Mouse (Mus musculus) hindbrain, embryonic 11.5 days (tissue): ENCODE data around the gene Pip5kl1. TPM values are rescaled to one million over a fixed set of nuclear protein-coding genes. Genes with fewer than 3 reads are reported as not detected.

Experiments used
- ATAC-seq: fragments of 200-750 bp; cut with Nextera tagmentation; 2 replicates; pipeline ENCODE4 v1.8.0; 2017; ENCODE audit warnings: mild to moderate bottlenecking, moderate TSS enrichment, moderate library complexity; ENCODE audit not compliant: low FRiP score
- DNase-seq: peaks from one replicate; pipeline ENCODE4 v3.0.0-alpha.2; 2015; ENCODE audit warnings: low spot score
- H3K27ac ChIP-seq: fragments of 300-500 bp; sonication (generic); 2 replicates; pipeline ENCODE4 v1.5.1; 2014; ENCODE audit warnings: mild to moderate bottlenecking, low read depth, low read length
- H3K27me3 ChIP-seq: fragments of 300-500 bp; sonication (generic); 2 replicates; pipeline ENCODE4 v1.6.1; 2014; ENCODE audit warnings: mild to moderate bottlenecking, low read length, moderate library complexity, mixed read lengths; ENCODE audit not compliant: control insufficient read depth, insufficient read depth
- H3K36me3 ChIP-seq: fragments of 300-500 bp; sonication (generic); 2 replicates; pipeline ENCODE4 v1.6.1; 2014; ENCODE audit warnings: mild to moderate bottlenecking, low read length, moderate library complexity, mixed read lengths; ENCODE audit not compliant: control insufficient read depth, insufficient read depth
- H3K4me1 ChIP-seq: fragments of 300-500 bp; sonication (generic); replicated peaks from 2 replicates; pipeline ENCODE4 v1.6.1; 2014; ENCODE audit warnings: low read length, mixed read lengths; ENCODE audit not compliant: control insufficient read depth, insufficient read depth
- H3K4me2 ChIP-seq: fragments of 300-500 bp; sonication (generic); replicated peaks from 2 replicates; pipeline ENCODE4 v1.6.1; 2014; ENCODE audit warnings: mild to moderate bottlenecking, low read depth, low read length
- H3K4me3 ChIP-seq: fragments of 300-500 bp; sonication (generic); 2 replicates; pipeline ENCODE4 v1.5.1; 2014; ENCODE audit warnings: low read depth, low read length
- H3K9ac ChIP-seq: fragments of 300-500 bp; sonication (generic); 2 replicates; pipeline ENCODE4 v1.6.1; 2014; ENCODE audit warnings: low read depth, low read length
- H3K9me3 ChIP-seq: fragments of 300-500 bp; sonication (generic); 2 replicates; pipeline ENCODE4 v1.6.1; 2016; ENCODE audit warnings: low read length; ENCODE audit not compliant: control insufficient read depth
- WGBS: fragments of 180-500 bp; shearing (Covaris S2); extraction: QIAGEN DNeasy Blood & Tissue Kit; methylation state at CpG from one replicate; pipeline ENCODE4 v1.1.7; 2014; 5-methylcytosine and 5-hydroxymethylcytosine counted together
- polyA plus RNA-seq: library from polyadenylated mRNA; unstranded; fragments of >200 nt; fragmentation: Nextera tagmentation; extraction: Ambion mirVana; gene quantifications from 2 replicates; pipeline ENCODE4 v1.2.1, GENCODE M21; 2014

The Pip5kl1 gene
- polyA plus RNA-seq, 1 experiment from 2014 or later = 2.1 TPM

DNA sequence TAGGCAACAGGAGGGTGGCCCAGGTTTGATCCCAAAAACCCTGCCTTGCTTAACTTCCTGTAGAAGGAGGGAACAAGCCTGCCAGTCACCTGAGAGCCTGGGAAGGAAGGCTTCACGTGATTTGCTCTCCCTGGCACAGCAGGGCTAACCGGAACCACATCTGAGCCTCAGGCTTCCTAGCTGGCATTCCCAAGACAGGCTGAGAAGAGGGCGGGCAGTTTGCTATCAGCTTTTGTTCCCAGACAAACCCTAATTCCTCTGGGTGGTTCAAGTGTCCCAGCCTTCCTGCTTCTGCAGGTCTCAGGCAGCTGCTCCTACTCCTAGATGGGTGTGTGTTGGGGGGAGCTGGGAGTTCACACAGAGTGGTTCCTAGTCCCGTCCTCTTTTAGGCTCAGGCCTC lies 19.1 kb upstream of the Pip5kl1 start:
- H3K4me1 ChIP-seq = peaks cover 20% of the 10 kb centered on the region
- H3K4me2 ChIP-seq = no peak overlapping the region
- no peaks in the 10 kb centered on the region for H3K27me3 ChIP-seq
- H3K9ac ChIP-seq = no peak overlapping the region
- DNase-seq = no peak
- peak overlapping the region; percentile 30; the same call in 1 of the 2 replicates for H3K27ac ChIP-seq
- no peak for ATAC-seq
- no peaks in the 10 kb centered on the region for H3K36me3 ChIP-seq
- H3K9me3 ChIP-seq = no peaks in the 10 kb centered on the region
- no peak overlapping the region for H3K4me3 ChIP-seq
- WGBS = 46% methylated on average over 4 of the region's 4 CpGs

GRCm38 (mm10) chr2:32556019-32556418 lies 18.6 kb upstream of the Pip5kl1 start:
- Histone ChIP-seq H3K4me2 (no peak overlapping the region), H3K27me3 (no peaks in the 10 kb centered on the region), H3K9me3 (no peaks in the 10 kb centered on the region), H3K4me1 (peaks cover 21% of the 10 kb centered on the region), H3K36me3 (no peaks in the 10 kb centered on the region), H3K4me3 (no peak overlapping the region), H3K9ac (no peak overlapping the region), H3K27ac (peak overlapping the region; percentile 30; the same call in 1 of the 2 replicates)
- 81% methylated on average over 7 of the region's 7 CpGs for WGBS
- DNase-seq (no peak), ATAC-seq (no peak)

GRCm38 (mm10) chr2:32559570-32559969 lies 15.0 kb upstream of the Pip5kl1 start:
- 17% methylated on average over 5 of the region's 5 CpGs for WGBS
- H3K4me1 ChIP-seq = peaks cover 21% of the 10 kb centered on the region
- no peaks in the 10 kb centered on the region for H3K9me3 ChIP-seq
- H3K27ac ChIP-seq = peak overlapping the region; percentile 81
- no peaks in the 10 kb centered on the region for H3K27me3 ChIP-seq
- no peak overlapping the region for H3K4me3 ChIP-seq
- 0 out of 2 replicates have a peak overlapping the region, but pooled peaks have one; percentile 1 for H3K4me2 ChIP-seq
- 0 out of 2 replicates have a peak, but pooled peaks cover 2% of the 10 kb centered on the region for H3K36me3 ChIP-seq
- H3K9ac ChIP-seq = peak overlapping the region; percentile 16; the same call in 1 of the 2 replicates
- ATAC-seq (peak; percentile 91), DNase-seq (peak; percentile 79)

- Histone ChIP-seq H3K4me1 (no peaks in the 10 kb centered on the region), H3K36me3 (0 out of 2 replicates have a peak, but pooled peaks cover 5% of the 10 kb centered on the region), H3K27me3 (no peaks in the 10 kb centered on the region), H3K9ac (no peak overlapping the region), H3K4me2 (no peak overlapping the region), H3K27ac (no peak overlapping the region), H3K9me3 (no peaks in the 10 kb centered on the region), H3K4me3 (no peak overlapping the region)
- WGBS = 42% methylated on average over 4 of the region's 4 CpGs
- ATAC-seq = no peak
- DNase-seq = peak; percentile 83
Observed at GRCm38 (mm10) chr2:32566536-32567063, 8.0 kb upstream of the Pip5kl1 start.

- DNase-seq (no peak), ATAC-seq (no peak)
- no peak overlapping the region for H3K4me3 ChIP-seq
- H3K27me3 ChIP-seq = no peaks in the 10 kb centered on the region
- H3K4me1 ChIP-seq = no peaks in the 10 kb centered on the region
- H3K27ac ChIP-seq = no peak overlapping the region
- no peak overlapping the region for H3K4me2 ChIP-seq
- 83% methylated on average over 5 of the region's 5 CpGs for WGBS
- no peak overlapping the region for H3K9ac ChIP-seq
- no peaks in the 10 kb centered on the region for H3K9me3 ChIP-seq
- 0 out of 2 replicates have a peak, but pooled peaks cover 5% of the 10 kb centered on the region for H3K36me3 ChIP-seq
Observed at GRCm38 (mm10) chr2:32568149-32568548, 6.4 kb upstream of the Pip5kl1 start.

GRCm38 (mm10) chr2:32568941-32569340 lies 5.7 kb upstream of the Pip5kl1 start:
- no peak overlapping the region for H3K4me2 ChIP-seq
- no peak overlapping the region for H3K4me3 ChIP-seq
- no peaks in the 10 kb centered on the region for H3K27me3 ChIP-seq
- no peaks in the 10 kb centered on the region for H3K4me1 ChIP-seq
- H3K27ac ChIP-seq = no peak overlapping the region
- no peak overlapping the region for H3K9ac ChIP-seq
- no peaks in the 10 kb centered on the region for H3K9me3 ChIP-seq
- DNase-seq (no peak), ATAC-seq (no peak)
- WGBS = 91% methylated on average over 3 of the region's 3 CpGs
- 0 out of 2 replicates have a peak, but pooled peaks cover 5% of the 10 kb centered on the region for H3K36me3 ChIP-seq

DNA sequence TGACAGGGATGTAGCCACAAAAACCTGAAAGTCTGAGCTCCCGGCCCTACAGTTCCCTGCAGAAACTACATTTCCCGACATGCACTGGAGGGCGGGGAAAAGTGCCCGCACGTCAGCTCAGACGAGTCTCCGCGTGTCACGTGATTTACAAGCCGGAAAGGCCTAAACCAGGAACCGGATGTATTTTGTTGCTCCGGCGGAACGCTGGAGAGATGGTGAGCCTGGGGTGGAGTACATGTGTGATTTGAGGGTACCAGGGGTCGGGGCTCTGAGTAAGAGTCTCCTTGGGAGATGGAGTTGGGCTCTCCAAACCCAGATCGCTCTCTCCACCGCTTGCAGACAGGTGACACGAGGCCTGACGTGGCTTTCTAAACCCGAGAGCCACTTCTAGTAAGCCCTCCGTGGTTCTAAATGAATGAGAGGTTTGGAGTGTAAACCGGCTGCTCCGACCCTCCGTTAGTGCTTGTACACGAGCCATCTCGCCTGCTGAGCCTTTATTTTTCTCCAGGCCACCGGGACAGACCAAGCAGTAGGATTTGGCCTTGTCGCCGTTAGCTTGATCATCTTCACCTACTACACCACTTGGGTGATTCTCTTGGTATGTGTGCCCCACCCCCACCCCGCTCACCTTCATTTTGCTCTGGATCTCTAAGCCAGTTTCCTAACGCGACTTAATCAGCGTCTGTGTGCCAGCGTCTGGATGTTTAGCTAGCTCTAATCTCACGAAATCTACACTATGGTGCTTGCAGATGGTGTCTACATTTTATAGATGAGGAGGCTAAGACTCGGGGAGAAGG lies 3.7 kb upstream of the Pip5kl1 start, which contains the start of gene Dpm2:
TSS of gene Dpm2 (plus strand) at position 161 of the 797 bp plus-strand sequence.
- Histone ChIP-seq H3K4me3 (peak within 1 kb of the TSS; percentile 81), H3K36me3 (no peaks in the 10 kb centered on the region), H3K27me3 (no peaks in the 10 kb centered on the region), H3K9ac (peak within 1 kb of the TSS; percentile 76), H3K4me2 (peak within 1 kb of the TSS; percentile 71), H3K4me1 (no peaks in the 10 kb centered on the region), H3K9me3 (no peaks in the 10 kb centered on the region), H3K27ac (no peak within 1 kb of the TSS)
- WGBS = 2% methylated on average over 36 of the region's 36 CpGs
- peak; percentile 81 for ATAC-seq
- DNase-seq = peak; percentile 92

DNA sequence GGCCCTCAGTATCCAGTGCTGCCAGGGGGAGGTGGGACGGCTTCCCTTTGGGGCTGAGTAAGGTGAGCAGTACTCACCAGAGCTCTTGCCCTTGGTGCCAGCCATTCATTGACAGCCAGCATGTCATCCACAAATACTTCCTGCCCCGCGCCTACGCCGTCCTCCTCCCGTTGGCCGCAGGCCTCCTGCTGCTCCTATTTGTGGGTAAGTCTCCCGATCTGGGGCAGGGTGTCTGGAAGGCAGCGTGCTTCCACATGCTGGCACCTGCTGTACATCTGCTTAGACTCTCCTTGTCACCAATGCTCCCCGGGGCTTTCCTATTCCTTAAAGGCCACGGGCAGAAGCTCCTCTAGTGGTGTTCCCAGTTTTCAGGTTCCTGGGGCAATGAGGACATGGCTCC lies 2.4 kb upstream of the Pip5kl1 start:
- no peak for ATAC-seq
- 91% methylated on average over 11 of the region's 11 CpGs for WGBS
- no peak overlapping the region for H3K9ac ChIP-seq
- DNase-seq = no peak
- no peaks in the 10 kb centered on the region for H3K9me3 ChIP-seq
- H3K4me1 ChIP-seq = no peaks in the 10 kb centered on the region
- H3K4me2 ChIP-seq = no peak overlapping the region
- no peak overlapping the region for H3K4me3 ChIP-seq
- no peaks in the 10 kb centered on the region for H3K36me3 ChIP-seq
- no peaks in the 10 kb centered on the region for H3K27me3 ChIP-seq
- no peak overlapping the region for H3K27ac ChIP-seq
